Mouse (Mus musculus): ENCODE measurements at regions not wholly inside any gene's neighbourhood (a gene's known extent, or its start where the extent isn't known, plus 50 kb on each side); places are given as distances from the start of the nearest gene placed in this dataset.

- TF ChIP-seq POLR2A (IDR thresholded peaks at IDR 0.05; ENCODE audit: control insufficient read depth in 1 of 2, insufficient read depth in 1 of 2, low read depth in 1 of 2, low read length in 2 of 2, poor library complexity in 1 of 2) = no peak
- no peak for TF ChIP-seq SMC3 (IDR thresholded peaks at IDR 0.05; ENCODE audit: low read depth, low read length)
- TF ChIP-seq SIN3A (IDR thresholded peaks at IDR 0.05; ENCODE audit: low read length) = no peak
- no peak for TF ChIP-seq TAL1 (IDR thresholded peaks at IDR 0.05; ENCODE audit: low read length)
- no peak for TF ChIP-seq GABPA (IDR thresholded peaks at IDR 0.05; ENCODE audit: low read depth, low read length)
Observed at GRCm38 (mm10) chr13:114230557-114230956, 157.5 kb downstream of the Ndufs4 start.

Data from MEL (cell line).